Mouse (Mus musculus) testis, adult 2 months (tissue): ENCODE measurements around the gene Klhdc7a.

Experiments
- CTCF ChIP-seq: fragments of 200-500 bp; IDR thresholded peaks from 2 replicates; pipeline ENCODE4 v1.5.1; 2012; ENCODE audit warnings: low read depth, mild to moderate bottlenecking, inconsistent platforms, low read length, moderate library complexity; ENCODE audit not compliant: control insufficient read depth, insufficient read depth, insufficient replicate concordance
- POLR2A ChIP-seq: fragments of 200-500 bp; IDR thresholded peaks from 2 replicates; pipeline ENCODE4 v1.6.1; 2012; ENCODE audit warnings: low read depth, mild to moderate bottlenecking, inconsistent platforms, low read length, moderate library complexity; ENCODE audit not compliant: control insufficient read depth

DNA sequence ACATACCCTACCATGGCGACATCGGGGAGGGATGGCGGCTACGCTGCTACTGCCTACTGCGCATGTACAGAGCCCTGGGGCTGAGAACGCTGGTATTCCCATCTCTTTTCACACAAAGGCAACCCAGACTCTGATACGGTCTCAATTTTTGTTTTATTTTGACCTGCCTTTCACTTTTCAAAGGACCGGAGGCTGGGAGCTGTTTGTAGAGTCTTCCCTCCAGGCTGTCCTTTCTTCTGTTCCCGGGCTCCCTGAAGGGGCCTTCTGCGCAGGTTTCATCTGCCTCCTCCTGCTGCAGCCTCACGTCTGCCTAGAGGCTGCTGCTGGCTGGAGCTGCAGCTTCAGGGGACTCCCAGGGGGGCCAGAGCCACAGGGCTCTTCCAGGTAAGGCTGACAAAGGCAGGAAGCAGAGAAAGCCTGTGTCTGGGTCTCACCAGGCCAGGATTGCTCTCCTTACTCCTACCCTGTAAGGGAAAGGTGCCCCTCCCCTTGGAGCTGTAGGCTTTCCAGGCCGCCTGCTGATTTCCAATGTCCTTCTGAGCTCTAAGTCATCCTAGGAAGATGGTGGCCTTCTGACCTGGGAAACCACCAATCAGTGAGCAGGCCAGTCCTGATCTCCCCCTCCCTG is 7.6 kb downstream of the Klhdc7a start:
- no peak for TF ChIP-seq CTCF
- no peak for TF ChIP-seq POLR2A
